Mouse (Mus musculus) CD4-positive helper T cell, adult 2 months (primary cell): Measurements from ENCODE around the gene Zfp970.
"Not testable (repeated sequence)": the region's sequence is repeated elsewhere in the genome, so short reads cannot be mapped to it uniquely, and the experiment has no call there.

Source experiments
- DNase-seq: peaks from one replicate; pipeline ENCODE4 v3.0.0-alpha.2; 2012; ENCODE audit warnings: low read depth, missing footprints, low spot score

Gene Zfp970

GRCm38 (mm10) chr2:177464676-177465075 lies at the start of gene Zfp970:
Gene Zfp970, plus strand, starts transcription at chr2:177464733.
- not testable (repeated sequence) for DNase-seq

GRCm38 (mm10) chr2:177468222-177468621 lies 3.7 kb downstream of the Zfp970 start:
- not testable (repeated sequence) for DNase-seq

GRCm38 (mm10) chr2:177472261-177472660 lies 7.7 kb downstream of the Zfp970 start:
- DNase-seq: not testable (repeated sequence)

- not testable (repeated sequence) for DNase-seq
Observed at GRCm38 (mm10) chr2:177481971-177482370, 17.4 kb downstream of the Zfp970 start.

GRCm38 (mm10) chr2:177483238-177483948 lies 18.9 kb downstream of the Zfp970 start:
- DNase-seq: not testable (repeated sequence)

- DNase-seq: peak; percentile 24
Observed at GRCm38 (mm10) chr2:177498067-177498466, 33.5 kb downstream of the Zfp970 start, which contains the start of gene Gm14403. Gene Gm14403, plus strand, starts transcription at chr2:177498215.

- not testable (repeated sequence) for DNase-seq
Observed at GRCm38 (mm10) chr2:177499182-177499581, 34.6 kb downstream of the Zfp970 start.

- not testable (repeated sequence) for DNase-seq
Observed at GRCm38 (mm10) chr2:177505211-177505719, 40.7 kb downstream of the Zfp970 start.

GRCm38 (mm10) chr2:177511381-177511780 lies 46.8 kb downstream of the Zfp970 start:
- DNase-seq: not testable (repeated sequence)

GRCm38 (mm10) chr2:177511972-177512371 lies 47.4 kb downstream of the Zfp970 start:
- DNase-seq: not testable (repeated sequence)

GRCm38 (mm10) chr2:177513991-177514479 lies 49.5 kb downstream of the Zfp970 start:
- not testable (repeated sequence) for DNase-seq

- DNase-seq: not testable (repeated sequence)
Observed at GRCm38 (mm10) chr2:177517746-177518145, 53.2 kb downstream of the Zfp970 start.

- not testable (repeated sequence) for DNase-seq
Observed at GRCm38 (mm10) chr2:177518354-177518753, 53.8 kb downstream of the Zfp970 start.

- DNase-seq: not testable (repeated sequence)
Observed at GRCm38 (mm10) chr2:177518960-177519359, 54.4 kb downstream of the Zfp970 start.

- no peak for DNase-seq
Observed at GRCm38 (mm10) chr2:177520035-177520434, 55.5 kb downstream of the Zfp970 start.

GRCm38 (mm10) chr2:177523061-177523460 lies 58.5 kb downstream of the Zfp970 start:
- DNase-seq: no peak

GRCm38 (mm10) chr2:177523674-177524073 lies 59.1 kb downstream of the Zfp970 start:
- not testable (repeated sequence) for DNase-seq

GRCm38 (mm10) chr2:177524171-177524570 lies 59.6 kb downstream of the Zfp970 start:
- not testable (repeated sequence) for DNase-seq
